Mouse (Mus musculus): ENCODE results near the gene Spata1. TPM values are rescaled to one million over a fixed set of nuclear protein-coding genes. Genes with fewer than 3 reads are reported as not detected.

Gene Spata1
- 1 to 10 TPM; 4.3 TPM for total RNA-seq (2023)

DNA sequence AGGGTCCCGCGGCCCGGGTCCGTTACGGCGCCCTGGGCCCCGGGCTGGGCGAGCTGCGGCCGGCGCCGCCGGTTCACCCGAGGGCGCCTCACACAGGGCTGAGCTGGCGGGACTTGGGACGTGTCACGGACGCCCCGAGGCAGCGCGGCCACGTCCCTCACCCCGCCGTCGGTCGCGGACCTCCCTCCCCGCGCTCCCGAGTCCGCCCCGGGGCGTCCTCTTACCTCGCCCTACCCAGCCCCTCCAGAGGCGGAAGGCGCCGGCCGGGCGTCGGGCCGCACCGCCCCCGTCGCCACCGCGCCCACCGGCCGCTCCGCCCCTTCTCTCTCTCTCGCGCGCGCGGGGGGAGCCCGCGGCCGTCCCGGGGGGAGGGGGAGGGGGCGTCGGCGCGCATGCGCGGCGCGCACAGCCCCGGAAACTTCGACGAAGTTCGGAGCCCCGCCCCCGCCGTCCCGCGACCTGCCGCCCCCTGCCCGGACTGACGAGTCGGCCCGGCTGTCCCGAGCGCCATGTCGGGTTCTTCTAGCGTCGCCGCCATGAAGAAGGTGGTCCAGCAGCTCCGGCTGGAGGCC, at the start of gene Spata1, which contains the start of gene Gng5:
TSS of gene Spata1 (minus strand) at position 323 of the 572 bp plus-strand sequence.
TSS of gene Gng5 (plus strand) at position 377 of the 572 bp plus-strand sequence.

DNA sequence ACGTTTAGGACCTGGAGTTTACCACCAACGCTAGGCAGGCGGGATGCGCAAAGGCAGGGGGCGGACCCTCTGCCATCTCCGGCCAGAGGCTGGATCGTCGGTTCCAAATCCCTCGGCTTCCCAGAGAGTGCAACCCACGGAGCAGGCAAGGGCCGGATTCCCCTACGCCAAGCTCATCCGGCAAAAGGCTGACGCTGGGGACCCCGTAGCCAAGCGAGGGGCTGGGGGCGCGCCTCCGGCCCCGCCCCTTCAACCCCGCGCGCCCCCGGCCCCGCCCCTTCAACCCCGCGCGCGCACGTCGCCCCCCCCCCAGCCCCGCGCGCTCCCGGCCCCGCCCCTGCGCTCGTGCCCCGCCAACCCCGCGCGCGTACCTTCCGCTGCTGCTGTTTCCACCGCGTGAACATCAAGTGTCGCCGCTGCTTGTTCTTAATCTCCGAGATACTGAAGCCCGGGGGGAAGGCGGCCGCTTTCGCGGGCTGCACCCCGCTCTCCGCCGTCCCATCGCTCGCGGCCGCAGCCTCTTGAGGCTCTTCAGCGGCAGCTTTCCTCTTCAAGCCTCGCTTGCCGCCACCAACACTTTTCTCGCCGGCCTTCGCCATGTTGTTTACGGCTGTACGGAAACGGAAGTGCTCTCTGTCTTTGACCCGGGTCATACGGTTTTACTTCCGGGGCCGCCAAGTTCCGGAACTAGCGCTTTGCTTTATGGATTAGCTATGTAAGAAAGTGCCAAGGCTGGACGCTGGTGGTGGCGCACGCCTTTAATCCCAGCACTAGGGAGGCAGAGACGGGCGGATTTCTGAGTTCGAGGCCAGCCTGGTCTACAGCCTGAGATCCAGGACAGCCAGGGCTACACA, 21.5 kb upstream of the Spata1 start, which contains the start of gene Rpf1:
TSS of gene Rpf1 (minus strand) at position 632 of the 854 bp plus-strand sequence.

DNA sequence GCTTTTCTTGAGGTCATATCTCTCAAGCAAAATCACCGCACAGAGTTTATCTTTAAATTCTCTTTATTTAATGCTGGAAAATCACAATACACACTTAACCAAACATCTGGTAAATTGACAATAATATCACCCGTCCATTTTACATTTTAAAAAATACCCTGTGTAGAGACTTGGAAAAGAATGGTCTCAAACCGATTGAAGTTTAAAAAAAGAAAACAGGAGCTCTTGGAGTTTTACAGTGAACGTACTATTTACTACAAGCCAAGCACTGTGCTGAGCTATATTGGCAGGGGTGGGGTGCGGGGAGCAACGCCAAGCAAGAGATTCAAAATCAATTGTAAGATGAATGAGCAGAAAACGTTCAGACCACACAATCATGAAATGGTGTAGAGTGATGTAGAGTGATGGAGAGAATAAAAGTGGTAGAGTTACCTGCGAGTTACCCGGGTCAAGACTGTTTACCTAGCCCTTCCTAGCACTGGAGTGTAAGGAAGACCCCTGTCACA, 49.8 kb downstream of the Spata1 start, which contains the start of gene Ctbs:
TSS of gene Ctbs (plus strand) at position 51 of the 506 bp plus-strand sequence.

Other genes with a start within 250 kb of the Spata1 start
- 1 to 10 TPM; 1.8 to 2.2 TPM for gene Ssx2ip, start 95.1 kb downstream of the Spata1 start, total RNA-seq (2023)
- 10 to 100 TPM; 22.6 to 23.7 TPM for gene Ctbs, start 50.0 kb downstream of the Spata1 start, total RNA-seq (2023)
- 100 to 1,000 TPM; 287 to 290 TPM for gene Gng5, start 54 bp upstream of the Spata1 start, total RNA-seq (2023)
- 10 to 100 TPM; 52.3 to 61.4 TPM for gene Rpf1, start 21.7 kb upstream of the Spata1 start, total RNA-seq (2023)
- gene Uox, start 70.7 kb upstream of the Spata1 start, total RNA-seq (2023): not detected
- not detected for gene Dnase2b, start 115.8 kb upstream of the Spata1 start, total RNA-seq (2023)
- not detected for gene 4930503B20Rik, start 151.6 kb upstream of the Spata1 start, total RNA-seq (2023)
- not detected for gene Samd13, start 185.8 kb upstream of the Spata1 start, total RNA-seq (2023)

Measured in monocyte, adult 59 days (primary cell).